Mouse (Mus musculus) 416B (cell line): ENCODE measurements around the gene Fsip1.
A peak's percentile ranks its signal among the peaks of the same experiment; 100 is the strongest.

Source experiments
- DNase-seq: peaks from one replicate; pipeline ENCODE4 v3.0.0; 2011; ENCODE audit warnings: low read depth

The Fsip1 gene

DNA sequence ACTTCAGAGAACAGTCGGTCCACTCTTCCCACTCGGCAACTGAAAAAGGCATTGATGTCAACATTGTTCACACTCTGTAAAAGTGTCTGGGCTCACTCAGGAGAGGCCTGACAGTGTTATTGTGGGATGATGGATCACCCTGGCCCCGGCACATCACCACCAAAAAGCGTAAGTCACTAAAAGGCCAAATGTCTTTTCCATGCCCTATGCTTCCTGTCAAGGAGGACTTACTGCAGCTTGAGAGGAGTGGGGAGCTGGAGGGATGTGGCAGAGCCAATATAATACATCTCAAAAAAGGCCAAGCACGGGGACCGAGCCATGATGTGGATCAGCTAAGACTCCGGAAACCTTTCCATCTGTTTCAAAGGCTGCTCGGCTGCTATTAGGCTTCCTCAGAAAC is 2.2 kb downstream of the Fsip1 start:
- no peak for DNase-seq

DNA sequence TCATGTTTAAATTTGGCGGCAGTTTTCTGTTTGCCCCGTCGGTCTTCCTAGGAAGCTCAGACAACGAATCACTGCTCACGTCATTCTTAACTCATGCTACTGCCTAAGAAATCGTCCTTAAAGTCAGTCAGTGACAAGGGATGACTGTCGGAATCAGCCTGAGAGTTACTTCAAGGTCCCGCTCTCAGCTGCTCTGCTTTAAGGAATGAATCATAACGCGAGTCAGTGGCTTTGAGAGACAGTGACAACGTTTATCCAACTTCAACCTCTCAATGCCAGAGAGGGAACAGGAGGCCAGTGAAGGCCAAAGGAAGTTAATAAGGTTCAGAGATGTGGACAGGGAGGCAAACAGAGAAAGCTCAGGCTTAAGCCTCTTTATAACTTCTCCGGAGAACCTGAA is 7.8 kb downstream of the Fsip1 start:
- DNase-seq, result no peak

DNA sequence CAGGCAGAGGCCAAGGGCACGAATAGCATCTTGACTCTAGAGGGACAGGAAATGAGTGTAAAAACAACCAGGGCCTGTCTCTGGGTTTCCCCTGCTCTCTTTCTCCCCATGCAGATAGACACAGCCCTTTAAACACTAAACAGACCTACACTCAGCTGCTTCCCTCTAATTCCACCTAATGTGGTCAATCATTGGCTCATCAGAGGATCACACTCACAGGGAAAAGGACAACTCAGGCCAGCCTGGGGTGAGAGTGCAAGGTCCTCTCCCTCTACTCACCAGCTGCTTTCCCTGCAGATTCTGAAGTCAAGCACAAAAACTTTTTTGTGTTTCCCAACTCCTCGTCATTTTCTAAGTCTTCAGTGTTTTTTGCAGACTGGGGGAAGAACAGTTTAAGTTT is 8.8 kb downstream of the Fsip1 start:
- no peak for DNase-seq

DNA sequence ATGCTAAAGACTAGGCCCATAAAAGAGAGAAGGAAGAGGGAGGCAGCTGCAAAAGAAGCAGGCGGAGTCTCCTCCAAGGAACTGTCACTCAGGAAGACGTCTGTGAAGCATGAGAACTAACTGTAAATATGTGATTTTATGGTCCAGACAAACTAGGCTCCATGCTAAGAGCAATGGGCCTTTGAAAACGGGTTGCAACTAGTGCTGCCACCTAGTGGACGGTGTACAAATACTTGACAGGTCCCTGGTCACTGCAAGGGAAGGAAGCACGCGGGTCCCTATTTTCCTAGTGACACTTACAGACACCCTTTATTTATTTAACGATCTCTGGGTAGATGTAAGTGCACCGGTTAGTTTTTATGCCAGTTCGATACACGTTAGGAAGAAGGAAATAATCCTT is 10.9 kb downstream of the Fsip1 start:
- peak; percentile 73 for DNase-seq

DNA sequence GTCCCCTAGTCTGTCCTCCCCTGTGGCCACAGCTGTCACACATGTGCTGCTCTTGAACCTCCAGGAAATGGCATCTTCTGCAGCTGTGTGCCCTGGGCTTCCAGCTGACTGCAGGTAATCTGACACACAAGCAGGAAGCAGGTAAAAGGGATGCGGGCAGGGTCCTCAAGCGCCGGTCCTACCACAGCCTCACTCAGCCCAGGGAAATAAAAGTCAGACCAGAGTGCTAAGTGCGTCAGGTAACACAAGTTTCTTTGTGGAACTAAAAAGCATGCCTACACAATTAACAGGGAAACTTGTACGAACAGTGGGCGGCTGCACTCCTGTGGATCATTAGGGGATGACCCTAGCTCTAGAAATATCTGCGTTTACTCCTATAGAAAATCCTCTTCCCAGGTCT is 20.6 kb downstream of the Fsip1 start:
- DNase-seq, result no peak

DNA sequence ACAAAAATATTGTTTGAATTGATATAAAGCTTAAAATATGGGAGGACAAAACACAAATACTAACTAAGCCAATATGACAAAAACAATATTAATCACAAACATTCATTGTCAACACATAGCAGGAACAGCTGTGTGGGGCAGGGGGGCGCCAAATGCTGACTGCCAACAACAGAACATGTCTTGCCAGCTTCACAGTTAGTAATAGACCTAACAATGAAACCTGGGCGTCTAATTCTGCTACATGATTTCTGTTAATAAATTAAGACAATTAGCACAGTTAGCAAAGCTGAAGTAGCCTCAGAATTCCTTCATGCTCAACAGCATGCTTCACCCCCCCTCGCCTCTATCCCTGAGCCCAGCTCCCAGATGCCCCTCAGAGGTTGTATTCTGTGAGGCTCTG is 21.2 kb downstream of the Fsip1 start:
- no peak for DNase-seq

DNA sequence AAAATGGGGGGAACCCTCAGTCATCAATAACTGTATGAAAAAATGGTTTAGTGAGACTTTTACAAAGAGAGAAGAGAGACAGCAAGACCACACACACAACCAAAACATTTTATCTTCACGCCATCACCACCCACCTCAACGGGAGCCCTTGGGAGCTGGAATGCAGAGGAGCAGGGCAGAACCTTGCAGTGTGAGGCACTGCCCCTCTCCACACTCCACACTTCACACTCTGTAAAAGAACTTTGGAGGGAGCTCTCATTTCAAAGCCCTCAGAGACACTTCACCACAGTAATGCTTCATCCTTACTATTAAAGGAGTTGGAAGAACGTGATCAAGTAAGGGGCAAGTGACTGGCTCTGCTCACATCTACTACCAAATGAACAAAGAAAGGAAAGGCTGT is 26.2 kb downstream of the Fsip1 start:
- no peak for DNase-seq

DNA sequence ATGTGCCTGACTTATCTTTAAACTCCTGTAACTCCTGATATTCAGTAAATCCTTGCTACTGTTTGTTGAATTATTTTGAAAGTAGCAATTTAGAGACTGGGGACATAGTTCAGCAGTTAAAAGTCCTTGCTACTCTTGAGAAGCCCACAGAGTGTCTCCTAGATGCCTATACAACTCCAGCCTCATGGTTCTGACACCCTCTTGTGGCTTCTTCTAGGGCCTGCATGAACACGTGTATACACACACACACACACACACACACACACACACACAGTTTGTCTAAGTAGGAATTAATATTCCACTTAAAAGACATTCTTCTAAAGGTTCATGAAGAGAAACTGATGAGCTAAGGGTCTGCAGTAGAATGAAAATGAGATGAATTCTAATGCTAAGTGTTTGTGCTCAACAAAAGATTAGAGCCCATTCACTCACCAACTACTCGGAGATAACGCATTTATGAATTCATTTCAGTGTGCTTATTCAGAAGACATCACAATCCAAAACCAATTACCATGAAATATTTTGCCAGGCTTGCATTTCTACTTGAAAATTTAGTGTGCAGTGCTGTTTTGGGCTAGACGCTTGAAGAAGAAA is 28.2 kb downstream of the Fsip1 start:
- no peak for DNase-seq

DNA sequence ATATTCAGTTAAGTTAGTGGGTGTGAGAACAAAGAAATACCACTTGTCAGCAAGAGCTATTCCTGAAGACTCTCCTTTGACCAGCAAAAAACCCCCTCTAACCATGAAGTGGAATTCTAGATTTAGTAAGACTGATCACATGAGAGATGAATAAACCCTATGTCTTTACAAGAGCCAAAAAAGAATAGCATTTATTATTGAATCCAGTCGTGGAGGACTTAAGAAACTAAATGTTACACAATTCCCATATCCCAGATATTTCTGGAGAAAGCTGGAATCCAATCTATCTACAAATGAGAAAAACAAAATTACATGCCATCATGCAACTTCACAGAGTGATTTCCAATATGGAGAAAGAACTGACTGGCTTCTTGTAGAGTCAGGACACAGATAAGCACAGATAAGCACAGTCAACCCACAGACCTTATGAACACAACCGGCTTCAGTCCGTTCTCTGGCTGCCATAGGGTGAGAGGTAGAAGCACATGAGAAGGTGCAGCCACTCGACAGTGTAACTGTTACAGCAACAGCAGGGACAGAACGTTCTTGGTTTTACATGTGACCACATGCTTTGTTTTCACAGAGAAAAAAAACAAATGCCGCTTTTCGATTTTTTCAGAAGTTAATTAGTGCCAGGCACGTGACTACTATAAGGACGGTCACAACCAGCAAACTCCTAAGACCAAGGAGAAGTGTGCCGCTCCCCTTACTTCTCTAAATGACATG is 31.3 kb downstream of the Fsip1 start:
- DNase-seq, result no peak

DNA sequence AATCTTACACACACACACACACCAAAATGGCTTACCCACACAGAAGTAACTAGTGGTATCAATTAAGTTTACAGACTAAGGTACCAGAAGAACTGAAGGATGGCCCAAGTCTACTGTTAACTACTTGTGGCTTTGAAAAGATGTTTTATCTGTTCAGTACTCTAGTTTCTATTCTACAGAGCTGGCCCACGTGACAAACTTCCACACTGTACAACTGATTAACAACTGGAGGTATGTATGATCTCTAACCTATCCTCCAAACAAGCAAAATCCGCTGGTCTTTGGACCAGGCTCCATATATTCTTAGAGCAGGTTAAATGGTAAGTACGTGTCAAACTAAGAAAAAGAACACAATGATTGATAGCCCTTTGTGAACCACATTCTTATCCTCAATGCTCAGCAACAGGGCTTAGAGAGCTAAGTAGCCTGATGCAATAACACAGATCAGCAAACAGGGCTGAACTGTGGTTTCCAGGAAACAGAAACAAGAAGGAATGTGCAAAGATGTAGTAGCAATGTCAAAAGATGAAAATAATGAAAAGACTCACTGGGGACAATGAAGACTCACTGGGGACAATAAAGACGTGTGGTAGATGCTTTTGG is 38.7 kb downstream of the Fsip1 start:
- DNase-seq, result no peak

DNA sequence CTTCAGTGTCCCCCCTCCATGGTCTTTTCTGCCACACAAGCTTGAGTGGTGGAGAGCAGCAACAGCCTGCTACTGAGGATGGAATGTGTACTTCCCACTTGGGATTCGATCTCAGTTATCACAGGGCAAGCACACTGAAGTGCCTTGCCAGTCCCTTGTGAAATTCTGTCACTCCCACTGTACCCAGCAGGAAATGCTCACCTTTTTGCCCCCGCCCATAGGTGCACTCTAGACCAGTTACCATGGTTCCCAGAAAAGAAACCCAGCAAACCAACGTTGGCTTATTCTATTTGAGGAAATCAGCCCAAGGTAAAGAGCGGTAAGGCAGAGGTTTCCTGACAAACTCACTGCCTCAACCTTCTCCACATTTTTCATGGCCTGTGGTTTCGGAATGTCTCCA is 47.1 kb downstream of the Fsip1 start:
- DNase-seq, result no peak

DNA sequence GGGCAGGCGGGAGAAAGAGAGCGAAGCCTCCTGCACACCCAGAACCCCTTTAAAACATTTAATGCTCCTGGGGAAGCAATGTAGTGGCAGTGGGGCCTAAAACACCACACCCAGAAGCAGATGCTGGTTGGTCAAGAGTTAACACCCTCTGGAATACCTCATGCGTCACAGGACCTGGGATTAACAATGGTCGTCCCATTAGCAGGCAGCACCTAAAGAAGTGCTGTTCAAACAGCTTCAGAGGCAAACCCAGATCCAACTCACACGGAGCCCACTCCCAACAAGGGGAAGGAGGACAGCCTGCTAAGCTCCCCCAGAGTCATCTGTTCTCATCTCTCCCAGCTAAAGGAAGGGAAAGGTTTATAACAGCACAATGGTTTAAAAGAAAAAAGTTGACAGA is 48.1 kb downstream of the Fsip1 start:
- no peak for DNase-seq

DNA sequence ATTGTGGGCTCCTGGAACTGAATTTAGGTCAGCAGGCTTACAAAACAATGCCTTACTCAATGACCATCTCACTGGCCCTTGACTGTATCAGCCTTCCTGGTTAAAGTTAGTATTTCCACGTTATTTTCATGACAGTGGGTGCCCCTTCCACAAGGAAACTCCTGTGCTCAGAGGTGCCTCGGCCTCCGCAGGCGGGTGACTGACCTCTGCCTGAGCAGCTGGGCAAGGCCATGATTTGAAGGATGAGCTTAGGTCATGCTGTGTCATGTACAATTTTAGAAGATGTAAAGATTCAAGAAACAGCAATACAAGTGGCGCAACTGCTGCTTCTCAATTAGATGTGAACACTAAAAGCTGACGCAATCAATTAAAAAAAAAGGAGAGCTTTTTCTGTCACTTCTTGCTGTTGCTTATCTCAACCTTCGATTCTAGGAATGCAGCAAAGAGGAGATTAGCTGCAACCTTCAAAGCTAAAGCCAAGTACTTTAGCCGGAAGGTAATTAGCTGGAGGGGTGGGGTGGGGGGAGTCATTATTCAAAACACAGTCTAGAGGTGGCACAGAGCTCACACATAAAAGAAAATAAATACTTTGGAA is 50.7 kb downstream of the Fsip1 start:
- DNase-seq, result no peak

DNA sequence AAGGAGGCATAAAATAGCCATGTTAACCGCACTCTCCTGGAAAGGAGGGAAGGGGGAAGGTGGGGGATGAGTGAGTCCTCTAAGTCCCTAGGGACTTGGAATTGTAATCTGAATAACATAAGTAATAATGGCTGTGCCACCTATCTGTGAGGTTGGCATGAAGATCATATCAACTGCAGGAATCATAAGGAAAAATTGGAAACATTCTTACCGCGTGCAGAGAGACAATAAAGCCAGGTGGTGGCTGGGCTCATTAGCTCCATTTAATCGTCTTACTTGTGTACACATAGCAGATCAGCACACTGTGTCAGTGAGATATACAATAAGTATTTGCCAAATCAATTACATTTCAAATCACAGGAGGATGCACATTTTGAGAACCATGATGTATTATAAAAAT is 52.1 kb downstream of the Fsip1 start:
- no peak for DNase-seq

DNA sequence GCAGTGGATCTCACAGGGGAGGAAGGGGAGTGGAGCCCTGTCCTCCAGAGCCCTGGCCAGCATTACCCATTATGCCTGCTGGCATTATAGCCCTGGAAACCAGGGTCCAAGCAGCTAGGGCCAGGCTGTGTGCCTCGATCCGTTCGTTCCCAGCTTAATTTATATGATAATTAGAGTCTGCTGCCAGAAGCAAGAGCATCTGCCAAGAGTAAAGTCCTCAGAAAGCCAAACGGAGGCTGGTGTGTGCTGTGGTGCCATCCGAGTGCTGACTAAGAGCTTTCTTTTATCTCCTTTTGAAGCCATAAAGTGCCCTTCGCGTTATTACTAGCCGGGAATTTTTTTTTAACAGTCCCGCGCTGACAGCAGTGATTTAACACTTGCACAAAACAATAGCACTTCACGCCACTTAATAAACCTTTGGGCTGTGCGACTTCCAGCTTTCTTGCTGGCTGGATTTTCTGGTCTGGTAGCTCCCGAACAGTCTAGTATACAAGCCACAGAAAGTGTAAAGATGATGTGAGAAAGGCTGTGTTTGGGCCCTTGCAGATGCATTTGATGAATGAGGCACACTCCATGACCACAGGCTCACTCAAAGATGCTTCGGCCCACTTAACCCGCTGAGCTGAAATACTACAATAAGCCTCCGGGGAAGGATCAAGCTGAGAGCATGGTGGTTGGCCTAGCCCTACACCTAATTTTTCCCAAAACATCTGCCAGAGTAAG is 52.9 kb downstream of the Fsip1 start:
- no peak for DNase-seq

DNA sequence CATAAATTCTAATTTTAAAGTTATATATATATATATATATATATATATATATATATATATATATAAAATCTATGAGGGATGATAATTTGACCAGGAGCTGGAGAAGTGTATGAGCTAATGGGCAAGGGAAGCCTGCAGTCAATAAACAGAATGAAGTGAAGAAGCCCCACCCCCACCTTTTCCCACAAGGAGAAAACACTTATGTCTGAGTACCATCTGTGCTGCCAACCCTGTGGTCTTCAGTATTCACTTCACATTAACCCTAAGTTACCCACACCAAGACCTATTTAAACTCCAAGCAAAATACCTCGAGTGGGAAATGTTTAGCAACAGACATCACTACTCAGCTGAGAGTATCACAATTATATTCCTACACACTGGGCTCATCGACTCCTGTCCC is 53.8 kb downstream of the Fsip1 start:
- DNase-seq, result no peak

DNA sequence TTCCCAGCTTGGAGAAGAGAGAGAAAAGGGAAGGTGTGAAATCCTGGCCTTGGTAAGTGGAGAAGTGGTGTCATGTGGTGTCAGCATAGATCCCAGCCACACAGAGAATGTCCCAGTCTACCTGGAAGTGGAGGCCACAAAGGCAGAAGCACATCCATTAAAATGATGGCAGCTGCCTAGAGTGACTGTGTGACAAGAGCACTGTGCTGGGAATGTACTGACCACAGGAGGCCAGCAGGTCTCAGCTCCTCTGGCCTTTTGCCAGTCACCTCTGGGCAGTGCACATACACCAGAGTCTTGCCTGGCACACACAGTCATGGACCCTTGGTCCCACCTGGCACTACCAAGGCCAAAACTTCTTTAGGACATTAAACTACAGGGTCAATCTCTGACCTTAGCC is 54.8 kb downstream of the Fsip1 start:
- DNase-seq, result no peak

DNA sequence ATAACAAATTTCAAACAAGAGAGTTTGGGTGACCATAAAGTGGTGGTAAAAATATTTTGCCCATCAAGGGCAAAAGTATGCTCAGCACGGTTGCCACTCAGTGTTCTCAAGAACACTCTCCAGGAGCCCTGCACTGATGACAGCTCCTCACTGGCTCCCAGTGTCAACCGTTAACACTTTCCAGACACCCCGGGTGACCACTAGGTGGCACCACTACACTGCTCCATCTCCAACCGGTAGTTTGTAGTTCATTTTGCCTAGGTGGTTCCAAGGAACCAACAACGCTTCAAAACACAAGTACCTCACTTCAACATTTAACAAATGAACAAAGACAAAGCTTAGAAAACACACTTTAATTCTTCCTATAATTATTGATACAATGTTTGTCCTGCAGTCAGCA is 56.9 kb downstream of the Fsip1 start:
- DNase-seq, result peak; percentile 71

DNA sequence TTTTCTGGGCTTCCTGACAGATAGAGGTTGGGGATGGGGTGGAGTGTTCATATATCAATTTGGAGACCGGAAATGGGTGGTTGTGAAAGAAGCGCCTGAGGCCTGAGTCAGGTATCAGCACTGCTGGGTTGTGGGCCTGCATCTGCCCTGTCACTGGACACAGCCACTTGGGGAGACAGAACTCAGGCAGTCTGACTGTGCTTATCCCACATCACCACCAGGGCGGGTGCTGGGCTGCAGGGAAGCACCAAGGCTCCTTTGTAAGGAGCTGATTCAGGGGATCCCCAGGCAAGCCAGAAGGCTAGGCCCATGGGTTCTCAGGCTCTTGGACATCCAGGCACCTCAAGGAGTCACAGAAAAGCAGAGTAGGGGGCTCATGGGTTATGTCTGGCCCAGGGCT is 59.8 kb downstream of the Fsip1 start:
- DNase-seq, result peak; percentile 1

DNA sequence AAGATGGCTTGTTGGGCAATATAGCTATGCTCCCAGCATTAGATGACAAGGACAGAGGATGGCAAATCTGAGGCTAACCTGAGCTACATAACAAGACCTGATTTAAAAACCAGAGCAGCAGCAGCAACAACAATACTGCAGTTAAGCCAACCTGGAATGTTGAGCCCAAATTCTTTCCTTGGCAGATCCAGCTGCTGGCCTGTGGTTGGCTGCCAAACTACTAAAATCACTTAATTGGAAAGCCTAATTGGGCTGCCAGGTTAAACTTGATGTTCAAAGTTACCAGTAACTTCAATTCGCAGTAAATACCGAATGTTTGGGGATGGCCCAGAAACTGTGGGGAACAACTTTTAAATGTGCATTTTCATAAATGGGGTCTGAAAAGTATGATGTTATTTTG is 74.6 kb downstream of the Fsip1 start:
- DNase-seq, result no peak

DNA sequence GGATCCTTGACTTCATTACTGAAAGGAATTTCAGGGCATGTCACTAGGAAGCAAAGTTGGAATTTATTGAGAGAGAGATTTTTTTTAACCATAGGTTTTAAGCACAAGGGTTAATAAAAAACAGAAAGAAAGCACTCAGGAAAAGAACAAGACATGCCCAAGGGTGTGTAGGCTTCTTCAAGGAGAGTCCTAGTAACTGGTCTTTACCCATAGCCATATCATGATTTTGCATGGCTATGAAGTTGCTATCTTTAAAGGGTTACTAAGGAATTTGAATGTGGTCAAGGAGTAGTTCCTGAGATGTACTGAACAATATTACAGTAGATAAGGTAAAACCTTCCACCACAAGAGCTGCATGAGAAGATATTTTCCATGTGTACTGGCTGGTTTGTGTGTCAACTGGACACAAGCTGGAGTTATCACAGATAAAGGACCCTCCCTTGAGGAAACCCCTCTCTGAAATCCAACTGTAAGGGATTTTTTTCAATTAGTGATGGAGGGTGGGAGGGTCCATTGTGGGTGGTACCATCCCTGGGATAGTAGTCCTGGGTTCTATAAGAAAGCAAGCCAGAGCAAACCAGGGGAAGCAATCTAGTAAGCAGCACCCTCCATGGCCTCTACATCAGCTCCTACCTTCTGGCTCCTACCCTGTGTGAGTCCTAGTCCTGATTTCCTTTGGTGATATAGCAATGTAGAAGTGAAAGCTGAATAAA is 76.7 kb downstream of the Fsip1 start:
- no peak for DNase-seq

DNA sequence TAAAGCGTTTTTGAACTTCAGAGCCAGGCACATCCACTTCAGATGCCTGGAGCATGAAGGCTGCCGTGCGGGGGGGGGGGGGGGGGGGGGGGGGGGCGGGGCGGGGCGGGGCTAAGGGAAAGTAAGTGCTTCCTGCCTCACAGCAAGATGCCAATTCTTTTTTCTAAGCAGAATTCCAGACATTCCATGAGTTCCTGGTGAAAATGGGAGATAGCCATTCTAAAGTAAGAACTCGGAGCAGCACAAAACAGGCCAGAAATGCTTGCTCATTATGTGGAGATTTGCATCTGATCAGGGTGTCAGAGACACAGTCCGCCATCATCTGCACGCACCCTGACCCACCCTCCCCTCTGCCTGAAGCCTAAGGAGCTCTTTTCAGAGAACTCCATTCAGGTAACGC is 77.3 kb downstream of the Fsip1 start:
- DNase-seq, result no peak
